Mouse (Mus musculus) adrenal gland, postnatal 10 days (tissue): ENCODE data around the gene RPS10-NUDT3. TPM values are rescaled to one million over a fixed set of nuclear protein-coding genes. Genes with fewer than 3 reads are reported as not detected.

ENCODE experiments used
- DNase-seq: peaks from one replicate; pipeline ENCODE4 v3.0.0; 2021; ENCODE audit warnings: mixed read lengths
- total RNA-seq, 2 experiments: library from RNA; stranded (reverse); gene quantifications; 2 replicates each; pipeline ENCODE4 v1.2.3; 2021

The RPS10-NUDT3 gene
- total RNA-seq, 2 experiments from 2014 or later: 1.2 TPM; not detected in 1

DNA sequence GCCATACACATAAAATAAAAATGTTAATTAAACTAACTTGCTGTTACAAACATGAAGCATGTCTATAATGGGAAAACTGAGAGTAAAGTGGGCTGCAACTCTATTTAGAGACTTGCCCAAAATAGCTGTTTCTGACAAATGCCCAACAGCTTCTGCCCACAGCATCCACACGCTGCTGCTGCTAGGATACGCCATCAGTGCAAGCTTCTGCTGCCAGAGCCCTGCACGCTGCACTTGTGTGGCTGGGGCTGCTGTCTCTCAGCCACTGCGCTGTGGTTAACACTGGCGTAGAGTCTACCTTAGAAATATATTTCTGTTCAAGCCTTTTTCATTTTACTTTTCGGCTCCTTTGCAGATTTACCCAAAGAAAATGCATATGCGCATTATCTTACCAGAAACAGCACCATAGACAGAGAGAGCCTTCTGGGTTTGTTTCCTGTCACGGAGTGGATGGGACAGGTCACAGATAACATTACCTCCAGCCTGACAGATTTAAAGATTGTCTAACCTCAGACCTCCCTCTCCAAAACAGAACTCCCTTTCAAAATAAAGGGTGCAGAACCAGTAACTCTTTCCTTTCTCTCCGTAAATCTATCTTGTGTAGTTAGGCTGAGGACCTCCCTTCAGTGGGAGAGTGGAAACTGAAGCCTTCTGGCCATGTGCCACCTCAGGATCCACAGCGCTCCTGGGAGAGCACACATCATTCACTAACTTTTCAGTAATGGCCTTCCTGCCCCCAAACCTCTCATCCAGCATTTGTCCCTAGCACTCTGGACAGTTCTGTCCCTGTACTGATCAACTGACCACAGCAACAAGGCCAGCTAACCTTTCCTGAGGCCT, 24.1 kb downstream of the RPS10-NUDT3 start:
- no peak for DNase-seq

DNA sequence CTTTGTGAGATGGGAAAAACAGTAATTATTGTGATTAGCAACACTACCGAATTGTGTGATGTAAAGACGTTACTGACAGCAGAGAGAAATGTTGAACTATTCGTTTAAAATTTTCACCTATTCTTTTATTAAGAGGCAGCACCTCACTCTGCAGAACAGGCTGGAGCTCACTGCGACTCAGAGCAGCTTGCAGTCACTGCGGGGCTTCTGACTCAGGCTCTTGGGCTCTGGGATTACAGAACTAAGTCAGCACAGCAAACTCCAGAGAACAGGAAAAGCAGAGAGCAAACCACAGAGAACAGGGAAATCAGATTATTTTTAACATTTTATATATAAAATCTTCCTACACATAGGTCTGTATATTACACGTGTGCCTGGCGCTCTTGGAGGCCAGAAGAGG, 25.4 kb downstream of the RPS10-NUDT3 start:
- no peak for DNase-seq

DNA sequence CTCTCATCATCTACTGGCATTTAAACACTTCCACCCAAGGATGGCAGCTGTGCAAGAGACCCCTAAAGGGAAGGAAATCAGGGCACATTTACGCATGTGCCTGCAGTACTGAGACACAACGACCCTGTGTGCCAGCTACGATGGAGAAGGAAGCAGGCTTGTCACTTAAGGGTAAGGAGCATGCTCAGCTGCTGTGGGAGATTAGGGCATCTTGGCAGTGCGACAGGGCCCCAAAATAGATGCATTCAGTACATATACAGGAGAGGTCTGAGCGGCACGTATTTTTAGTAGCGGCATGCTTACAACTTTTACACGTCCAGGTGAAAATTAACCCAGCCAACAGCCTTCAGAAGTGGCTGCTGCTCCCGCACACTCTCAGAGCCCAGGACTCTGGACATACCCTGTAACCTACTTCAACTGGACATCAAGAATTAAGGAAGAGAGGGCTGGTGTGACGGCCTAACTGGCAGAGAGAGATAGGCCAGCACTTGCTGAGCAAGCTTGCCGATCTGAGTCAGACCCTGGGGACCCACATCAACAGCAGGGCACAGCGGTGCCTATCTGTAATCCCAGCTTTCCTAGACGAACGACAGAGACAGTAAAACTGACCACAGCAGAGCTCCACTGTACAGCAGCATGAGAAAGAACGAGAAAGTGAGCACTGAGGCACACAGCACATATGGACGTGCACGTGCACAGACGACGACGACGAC, 31.3 kb downstream of the RPS10-NUDT3 start:
- DNase-seq: no peak

DNA sequence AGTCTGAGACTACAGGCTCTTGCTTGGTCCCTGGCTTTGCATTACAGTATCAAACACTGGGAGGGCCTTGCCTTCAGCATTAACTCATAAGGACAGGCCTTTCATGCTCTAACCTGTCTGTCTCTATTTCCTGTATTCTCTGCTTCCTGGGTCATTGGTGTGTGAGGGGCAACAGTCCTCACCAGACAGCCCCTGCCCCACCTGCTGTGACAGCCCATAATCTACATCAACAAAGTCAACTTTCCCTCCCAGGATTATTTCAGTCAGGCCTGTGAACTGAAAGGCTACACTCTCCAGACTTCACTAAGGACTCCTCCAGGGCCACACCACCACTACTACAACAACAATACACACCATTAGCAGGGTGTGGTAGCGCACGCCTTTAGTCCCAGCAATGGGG, 32.0 kb downstream of the RPS10-NUDT3 start:
- no peak for DNase-seq

- DNase-seq: no peak
Observed at GRCm38 (mm10) chr17:27600869-27601268, 34.2 kb downstream of the RPS10-NUDT3 start.

GRCm38 (mm10) chr17:27600286-27600685, 34.7 kb downstream of the RPS10-NUDT3 start:
- DNase-seq: no peak

DNA sequence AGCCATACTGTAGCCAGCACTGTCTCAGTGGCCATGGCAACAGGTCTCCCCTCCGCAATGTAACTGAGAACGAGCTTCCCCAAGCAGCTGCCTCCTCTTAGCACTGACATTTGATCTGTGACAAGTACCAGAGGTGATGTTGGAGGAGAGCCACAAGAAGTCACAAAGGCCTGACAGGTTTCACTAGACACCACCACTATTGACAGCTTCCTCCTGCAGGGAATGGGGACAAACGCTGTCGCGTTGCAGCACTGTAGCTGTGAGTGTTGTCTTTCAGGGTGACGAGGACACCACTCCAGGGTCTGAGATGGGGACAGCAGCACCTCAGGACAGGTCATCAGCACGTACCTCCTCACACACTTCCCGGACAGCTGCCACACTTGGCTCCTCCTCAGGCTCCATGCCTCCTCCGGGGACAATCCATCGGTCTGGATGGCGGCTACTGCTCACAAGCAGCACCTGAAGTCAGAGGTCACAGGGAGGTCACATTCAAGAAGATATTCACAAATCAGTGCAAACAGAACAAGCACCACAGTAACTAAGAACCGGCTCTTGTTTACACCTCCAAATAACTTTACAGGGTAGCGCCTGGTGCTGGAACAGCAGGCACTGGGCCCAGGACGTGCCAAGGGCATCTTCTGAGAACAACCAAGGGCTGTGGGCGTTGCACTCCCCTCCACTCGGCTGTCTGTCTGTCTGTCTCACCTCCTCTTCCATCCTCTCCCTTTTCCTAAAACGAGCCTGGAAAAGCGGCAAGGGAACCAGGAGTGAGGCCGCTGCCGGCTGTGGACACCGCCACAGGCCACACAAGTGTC, 38.4 kb downstream of the RPS10-NUDT3 start:
- DNase-seq: no peak

DNA sequence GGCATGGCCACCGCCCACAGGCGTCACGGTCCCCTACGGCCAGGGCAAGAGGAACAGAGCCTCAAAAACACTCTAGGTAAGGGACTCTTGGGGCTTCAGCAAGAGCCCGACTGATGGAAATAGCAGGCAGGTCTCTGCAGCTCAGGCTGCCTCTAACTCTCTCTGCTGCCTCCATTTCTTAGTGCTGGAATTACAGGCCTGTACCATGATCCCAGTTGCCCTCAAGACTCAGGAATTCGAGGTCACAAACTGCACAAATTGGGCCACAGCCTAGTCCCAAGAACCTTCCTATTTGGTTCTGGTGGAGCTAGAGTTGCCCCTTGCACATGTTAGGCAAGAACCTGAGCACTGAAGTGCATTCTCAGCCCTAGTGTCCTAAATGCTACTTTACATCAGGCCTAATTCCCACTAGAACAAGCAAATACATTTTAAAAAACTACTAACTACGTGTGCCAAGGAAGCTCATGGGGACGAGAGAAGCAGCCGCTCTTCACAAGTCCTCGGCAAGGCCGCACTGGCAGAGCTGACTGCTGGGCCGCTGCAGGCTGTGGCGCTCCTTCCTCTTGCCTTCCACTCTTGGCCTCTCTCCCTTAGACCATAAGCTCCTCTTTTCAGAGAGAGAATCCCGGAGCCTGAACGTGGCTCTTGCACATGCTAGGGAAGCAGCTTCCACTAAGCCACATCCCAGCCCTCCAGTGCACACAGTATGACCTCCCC, 39.2 kb downstream of the RPS10-NUDT3 start:
- DNase-seq: no peak

GRCm38 (mm10) chr17:27592565-27592910, 42.5 kb downstream of the RPS10-NUDT3 start:
- DNase-seq: no peak

DNA sequence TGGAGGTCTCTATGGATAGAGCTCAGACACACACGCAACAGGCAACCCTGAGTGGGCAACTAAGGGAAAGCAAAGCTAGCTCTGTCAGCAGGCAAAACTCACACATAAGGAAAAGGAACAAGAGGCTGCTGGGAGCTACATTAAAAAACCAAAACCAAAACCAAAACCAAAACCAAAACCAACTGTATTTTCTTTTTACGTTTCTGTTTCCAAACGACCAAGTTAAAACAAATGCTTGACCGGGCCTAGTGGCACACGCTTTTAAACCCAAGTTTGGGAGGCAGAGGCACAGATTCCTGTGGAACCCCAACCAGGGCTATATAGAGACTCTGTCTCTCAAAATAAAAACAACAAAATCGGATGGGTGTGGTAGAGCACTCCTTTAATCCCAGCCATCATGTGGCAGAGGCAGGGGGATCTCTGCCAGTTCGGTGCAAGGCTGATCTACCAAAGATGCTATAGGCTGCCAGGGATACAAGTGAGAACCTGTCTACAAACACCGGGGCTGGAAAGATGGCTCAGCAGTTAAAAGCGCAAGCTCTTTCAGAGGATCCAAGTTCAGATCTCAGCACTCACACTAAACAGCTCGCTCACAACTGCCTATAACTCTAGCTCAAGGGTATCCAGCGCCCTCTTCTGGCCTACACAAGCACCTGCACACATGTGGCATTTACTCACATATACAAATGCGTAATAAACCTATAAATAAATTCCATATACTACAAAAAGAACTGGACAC, 43.0 kb downstream of the RPS10-NUDT3 start:
- no peak for DNase-seq

DNA sequence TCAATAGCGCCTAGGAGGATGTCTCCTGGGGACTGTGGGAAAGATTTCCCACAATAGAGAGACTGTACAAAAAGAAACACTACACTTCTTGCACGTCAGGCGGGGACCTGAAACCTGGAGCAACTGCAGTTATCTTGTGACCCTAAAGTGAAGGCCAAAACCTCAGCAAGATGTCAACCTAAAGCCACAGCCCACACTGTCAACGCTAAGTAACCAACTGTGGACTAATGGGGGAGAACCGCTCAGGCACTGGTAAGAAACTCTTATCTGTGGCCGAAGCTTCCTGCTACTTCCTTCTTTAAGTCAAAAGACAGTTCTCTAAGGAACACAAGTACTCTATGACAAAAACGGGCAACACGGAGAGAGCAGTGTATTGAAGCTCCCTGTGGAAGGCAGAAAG, 46.8 kb downstream of the RPS10-NUDT3 start:
- DNase-seq: no peak

GRCm38 (mm10) chr17:27587252-27587651, 47.8 kb downstream of the RPS10-NUDT3 start:
- no peak for DNase-seq

- DNase-seq: no peak
Observed at GRCm38 (mm10) chr17:27586661-27587060, 48.4 kb downstream of the RPS10-NUDT3 start.

DNA sequence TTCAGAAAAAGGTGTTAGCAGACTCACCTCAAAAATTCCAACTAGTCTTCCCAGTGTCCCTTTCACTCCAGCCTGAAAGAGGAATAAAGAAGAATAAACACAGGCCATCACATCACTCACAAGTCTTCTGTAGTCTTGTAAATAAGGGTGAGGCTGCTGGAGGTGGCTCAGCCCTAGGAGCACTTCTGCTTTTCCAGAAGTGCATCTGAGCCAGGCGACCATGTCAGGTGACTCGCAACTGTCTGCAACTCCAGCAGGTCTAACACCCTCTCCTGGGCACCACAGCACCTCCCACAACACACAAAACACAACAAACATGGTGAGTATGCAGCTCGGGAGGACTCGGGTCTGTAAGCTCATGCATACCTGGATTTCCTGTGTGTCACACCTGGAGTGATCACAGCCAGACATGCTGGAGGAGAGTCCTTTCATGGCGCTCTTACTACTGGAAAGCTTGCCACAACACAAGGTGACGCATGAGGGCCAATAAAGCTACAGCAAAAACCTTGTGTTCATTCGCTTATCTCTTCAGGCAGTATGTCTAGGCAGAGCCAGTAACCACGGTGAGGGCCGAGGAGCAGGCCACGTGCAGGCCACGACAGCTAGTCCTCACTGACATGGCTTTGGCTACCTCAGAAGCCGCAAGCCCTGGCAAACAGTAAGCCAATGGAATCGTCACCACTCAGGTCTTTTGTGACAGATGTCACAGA, 51.7 kb downstream of the RPS10-NUDT3 start:
- DNase-seq: no peak

DNA sequence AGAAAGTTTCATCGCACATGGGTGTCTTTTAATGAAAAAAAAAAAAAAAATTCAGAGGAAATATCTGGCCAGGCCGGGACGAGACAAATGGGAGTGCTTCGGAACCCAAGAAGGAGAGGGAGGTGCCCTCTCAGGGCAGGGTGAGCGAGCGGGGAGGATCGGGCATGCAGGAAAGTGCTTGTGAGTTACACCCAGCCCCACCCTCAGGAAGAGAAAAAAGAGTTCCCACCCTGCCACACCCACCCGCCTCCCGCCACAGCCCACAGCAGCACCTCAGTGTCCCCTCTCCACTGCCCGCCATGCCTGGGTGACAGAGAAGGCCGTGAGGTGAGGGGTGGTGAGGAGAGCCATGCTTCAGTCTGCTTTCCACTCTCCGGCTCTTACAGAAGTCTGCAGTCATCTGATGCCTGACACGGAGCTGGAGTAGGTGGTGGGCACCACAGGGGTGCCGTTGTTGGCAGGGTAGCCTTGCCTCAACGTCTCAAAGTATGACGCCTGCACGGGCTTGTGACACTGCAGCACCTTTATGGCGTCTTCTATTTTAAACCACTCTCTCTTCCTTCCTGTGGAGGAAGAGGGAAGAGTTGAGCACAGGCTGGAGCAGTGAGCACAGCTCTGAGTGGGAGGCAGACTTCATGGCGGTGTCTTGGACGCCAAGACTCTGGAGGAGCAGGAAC, 54.5 kb downstream of the RPS10-NUDT3 start:
- DNase-seq: no peak

- no peak for DNase-seq
Observed at GRCm38 (mm10) chr17:27579816-27580215, 55.2 kb downstream of the RPS10-NUDT3 start.

GRCm38 (mm10) chr17:27578487-27578886, 56.5 kb downstream of the RPS10-NUDT3 start:
- DNase-seq: no peak

GRCm38 (mm10) chr17:27577468-27577867, 57.6 kb downstream of the RPS10-NUDT3 start:
- no peak for DNase-seq

DNA sequence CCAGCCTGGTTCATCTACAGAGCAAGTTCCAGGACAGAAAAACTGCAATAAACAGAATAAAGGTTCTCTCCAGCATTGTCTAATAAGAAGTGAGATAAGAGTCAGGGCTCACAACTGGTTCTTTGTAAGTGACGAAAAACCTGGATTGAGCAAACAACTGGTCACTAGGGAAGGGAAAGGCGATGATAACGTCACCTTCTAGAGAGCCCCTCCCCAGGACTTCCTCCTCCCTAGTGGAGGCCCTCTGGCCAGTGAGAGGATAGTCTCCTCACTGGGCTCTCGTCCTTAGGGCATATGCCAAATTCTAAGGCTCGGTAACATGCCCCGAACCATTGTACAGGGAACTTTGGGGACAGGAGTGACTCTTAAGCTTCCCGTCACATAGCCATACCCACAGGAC, 59.0 kb downstream of the RPS10-NUDT3 start:
- DNase-seq: no peak

GRCm38 (mm10) chr17:27575116-27575776, 59.8 kb downstream of the RPS10-NUDT3 start:
- no peak for DNase-seq
